Mouse (Mus musculus) lung, embryonic 14.5 days (tissue): ENCODE results near the gene 1700028P14Rik. TPM values are rescaled to one million over a fixed set of nuclear protein-coding genes. Genes with fewer than 3 reads are reported as not detected.

Experiments
- ATAC-seq: fragments of 200-750 bp; cut with Nextera tagmentation; 2 replicates; pipeline ENCODE4 v1.8.0; 2017; ENCODE audit warnings: mild to moderate bottlenecking, moderate TSS enrichment, moderate library complexity; ENCODE audit not compliant: insufficient read depth
- DNase-seq: peaks from one replicate; pipeline ENCODE4 v3.0.0-alpha.2; 2015
- H3K27ac ChIP-seq: fragments of 300-500 bp; sonication (generic); 2 replicates; pipeline ENCODE4 v1.5.1; 2014; ENCODE audit warnings: low read depth, mild to moderate bottlenecking, moderate library complexity
- H3K27me3 ChIP-seq: fragments of 300-500 bp; sonication (generic); 2 replicates; pipeline ENCODE4 v1.6.1; 2014; ENCODE audit warnings: low read length, control low read depth; ENCODE audit not compliant: insufficient read depth
- H3K36me3 ChIP-seq: fragments of 300-500 bp; sonication (generic); 2 replicates; pipeline ENCODE4 v1.6.1; 2014; ENCODE audit warnings: control low read depth; ENCODE audit not compliant: insufficient read depth
- H3K4me1 ChIP-seq: fragments of 300-500 bp; sonication (generic); 2 replicates; pipeline ENCODE4 v1.6.1; 2014; ENCODE audit warnings: antibody characterized with exemption, control low read depth; ENCODE audit not compliant: insufficient read depth
- H3K4me2 ChIP-seq: fragments of 300-500 bp; sonication (generic); 2 replicates; pipeline ENCODE4 v1.6.1; 2014; ENCODE audit warnings: mild to moderate bottlenecking
- H3K4me3 ChIP-seq: fragments of 300-500 bp; sonication (generic); 2 replicates; pipeline ENCODE4 v1.5.1; 2014; ENCODE audit warnings: low read depth, low read length
- H3K9ac ChIP-seq: fragments of 300-500 bp; sonication (generic); 2 replicates; pipeline ENCODE4 v1.6.1; 2014
- H3K9me3 ChIP-seq: fragments of 300-500 bp; sonication (generic); 2 replicates; pipeline ENCODE4 v1.6.1; 2016; ENCODE audit warnings: low read depth, low read length, control low read depth
- CTCF ChIP-seq: IDR thresholded peaks from 2 replicates; pipeline ENCODE4 v1.5.1; 2016; ENCODE audit warnings: antibody characterized with exemption, low read depth
- WGBS: fragments of 180-500 bp; shearing (Covaris S2); extraction: QIAGEN DNeasy Blood & Tissue Kit; methylation state at CpG from one replicate; pipeline ENCODE4 v1.1.7; 2014; 5-methylcytosine and 5-hydroxymethylcytosine counted together
- polyA plus RNA-seq: library from polyadenylated mRNA; unstranded; fragments of >200 nt; fragmentation: Nextera tagmentation; extraction: Ambion mirVana; gene quantifications from 2 replicates; pipeline ENCODE4 v1.2.1, GENCODE M21; 2014

1700028P14Rik gene
- polyA plus RNA-seq, 1 experiment from 2014 or later = not detected

GRCm38 (mm10) chr19:23562061-23562460 is 90.6 kb downstream of the 1700028P14Rik start:
- H3K9me3 ChIP-seq = no peaks in the 10 kb centered on the region
- TF ChIP-seq CTCF = no peak
- H3K36me3 ChIP-seq = no peaks in the 10 kb centered on the region
- H3K27ac ChIP-seq = no peak overlapping the region
- H3K9ac ChIP-seq = no peak overlapping the region
- no peak overlapping the region for H3K4me3 ChIP-seq
- 88% methylated on average over 6 of the region's 6 CpGs for WGBS
- no peak overlapping the region for H3K4me2 ChIP-seq
- ATAC-seq = no peak
- no peaks in the 10 kb centered on the region for H3K27me3 ChIP-seq
- no peaks in the 10 kb centered on the region for H3K4me1 ChIP-seq
- DNase-seq = no peak

- no peak for ATAC-seq
- no peak overlapping the region for H3K4me3 ChIP-seq
- WGBS = 72% methylated on average over 2 of the region's 2 CpGs
- no peaks in the 10 kb centered on the region for H3K27me3 ChIP-seq
- H3K4me1 ChIP-seq = no peaks in the 10 kb centered on the region
- no peak for TF ChIP-seq CTCF
- DNase-seq = no peak
- no peak overlapping the region for H3K4me2 ChIP-seq
- no peaks in the 10 kb centered on the region for H3K9me3 ChIP-seq
- no peak overlapping the region for H3K9ac ChIP-seq
- no peaks in the 10 kb centered on the region for H3K36me3 ChIP-seq
- no peak overlapping the region for H3K27ac ChIP-seq
Measured at GRCm38 (mm10) chr19:23553450-23553849, 99.2 kb downstream of the 1700028P14Rik start.

- TF ChIP-seq CTCF = peak; percentile 46
- no peak overlapping the region for H3K4me2 ChIP-seq
- ATAC-seq = no peak
- H3K4me3 ChIP-seq = no peak overlapping the region
- peak; percentile 52 for DNase-seq
- no peak overlapping the region for H3K9ac ChIP-seq
- H3K36me3 ChIP-seq = no peaks in the 10 kb centered on the region
- no peaks in the 10 kb centered on the region for H3K27me3 ChIP-seq
- H3K4me1 ChIP-seq = no peaks in the 10 kb centered on the region
- no peak overlapping the region for H3K27ac ChIP-seq
- H3K9me3 ChIP-seq = no peaks in the 10 kb centered on the region
Measured at GRCm38 (mm10) chr19:23545604-23546003, 107.0 kb downstream of the 1700028P14Rik start.

GRCm38 (mm10) chr19:23543244-23544004 is 109.2 kb downstream of the 1700028P14Rik start:
- Histone ChIP-seq H3K27ac (no peak overlapping the region), H3K9me3 (no peaks in the 10 kb centered on the region), H3K36me3 (no peaks in the 10 kb centered on the region), H3K9ac (no peak overlapping the region), H3K4me2 (no peak overlapping the region), H3K4me3 (no peak overlapping the region), H3K27me3 (no peaks in the 10 kb centered on the region), H3K4me1 (no peaks in the 10 kb centered on the region)
- whole genome bisulfite sequencing = 70% methylated on average over 11 of the region's 11 CpGs
- DNase-seq (no peak), ATAC-seq (no peak)
- TF ChIP-seq CTCF = no peak

GRCm38 (mm10) chr19:23542759-23543158 is 109.9 kb downstream of the 1700028P14Rik start:
- no peak overlapping the region for H3K4me3 ChIP-seq
- 89% methylated on average over 4 of the region's 4 CpGs for WGBS

GRCm38 (mm10) chr19:23535700-23536099 is 116.9 kb downstream of the 1700028P14Rik start:
- ATAC-seq = no peak
- 84% methylated on average over 3 of the region's 3 CpGs for WGBS
- no peak for DNase-seq
- TF ChIP-seq CTCF = no peak
- H3K9me3 ChIP-seq = no peaks in the 10 kb centered on the region
- no peak overlapping the region for H3K9ac ChIP-seq
- H3K27me3 ChIP-seq = no peaks in the 10 kb centered on the region
- H3K4me3 ChIP-seq = no peak overlapping the region
- no peaks in the 10 kb centered on the region for H3K36me3 ChIP-seq
- no peaks in the 10 kb centered on the region for H3K4me1 ChIP-seq
- H3K4me2 ChIP-seq = no peak overlapping the region
- no peak overlapping the region for H3K27ac ChIP-seq

More at GRCm38 (mm10) chr19:23542759-23543158, 109.9 kb downstream of the 1700028P14Rik start:
- ATAC-seq (no peak), DNase-seq (no peak)
- TF ChIP-seq CTCF = no peak
- H3K27ac ChIP-seq = no peak overlapping the region
- H3K36me3 ChIP-seq = no peaks in the 10 kb centered on the region
- H3K4me2 ChIP-seq = no peak overlapping the region
- no peaks in the 10 kb centered on the region for H3K27me3 ChIP-seq
- H3K4me1 ChIP-seq = no peaks in the 10 kb centered on the region
- no peak overlapping the region for H3K9ac ChIP-seq
- no peaks in the 10 kb centered on the region for H3K9me3 ChIP-seq

GRCm38 (mm10) chr19:23531899-23532298 is 120.7 kb downstream of the 1700028P14Rik start:
- DNase-seq (no peak), ATAC-seq (no peak)
- Histone ChIP-seq H3K9me3 (no peaks in the 10 kb centered on the region), H3K4me1 (no peaks in the 10 kb centered on the region), H3K4me3 (no peak overlapping the region), H3K9ac (no peak overlapping the region), H3K36me3 (no peaks in the 10 kb centered on the region), H3K4me2 (no peak overlapping the region), H3K27me3 (no peaks in the 10 kb centered on the region), H3K27ac (no peak overlapping the region)
- 37% methylated on average over 4 of the region's 4 CpGs for WGBS
- TF ChIP-seq CTCF = no peak
